Mouse (Mus musculus): ENCODE data around the gene 2010315B03Rik. TPM values are rescaled to one million over a fixed set of nuclear protein-coding genes. Genes with fewer than 3 reads are reported as not detected.
A peak's percentile ranks its signal among the peaks of the same experiment; 100 is the strongest.
"Not testable (repeated sequence)": the region's sequence is repeated elsewhere in the genome, so short reads cannot be mapped to it uniquely, and the experiment has no call there.

The 2010315B03Rik gene
- polyA plus RNA-seq, 1 experiment from 2014 or later, result 9.5 TPM

DNA sequence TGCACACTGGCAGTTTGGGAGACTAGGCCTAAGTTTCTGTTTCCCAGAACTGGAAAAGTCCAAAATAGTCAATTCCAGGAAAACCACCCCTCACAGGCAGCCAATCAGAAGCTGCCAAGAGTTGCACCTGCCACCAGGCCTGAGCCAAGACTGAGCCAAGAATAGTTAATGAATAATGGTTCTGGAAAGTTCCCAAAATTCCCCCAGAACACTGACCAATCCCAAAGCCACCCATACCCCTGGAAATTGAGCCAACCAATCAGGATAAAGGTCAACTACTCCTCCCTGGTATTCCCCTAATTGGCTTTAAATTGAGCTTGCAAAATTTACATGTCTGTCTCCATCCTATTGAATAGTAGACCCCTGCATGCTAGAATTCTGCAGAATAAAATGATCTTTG is 39.3 kb downstream of the 2010315B03Rik start:
- Histone ChIP-seq H3K9me3 (ENCODE audit: control insufficient read depth, low read length) (peaks cover 83% of the 10 kb centered on the region), H3K27ac (replicated peaks; ENCODE audit: low read depth, low read length) (no peak overlapping the region), H3K27me3 (ENCODE audit: control insufficient read depth, insufficient read depth, low read length) (no peaks in the 10 kb centered on the region), H3K4me3 (replicated peaks; ENCODE audit: low read depth, low read length) (no peak overlapping the region), H3K4me2 (ENCODE audit: low read length) (no peak overlapping the region), H3K36me3 (ENCODE audit: control insufficient read depth, insufficient read depth, low read length) (peaks cover 49% of the 10 kb centered on the region), H3K4me1 (ENCODE audit: control insufficient read depth, insufficient read depth, low read length) (no peaks in the 10 kb centered on the region), H3K9ac (replicated peaks; ENCODE audit: low read length) (no peak overlapping the region)
- no peak for ATAC-seq (ENCODE audit: low FRiP score, low TSS enrichment)
- no peak for DNase-seq

- no peaks in the 10 kb centered on the region for H3K27me3 ChIP-seq (ENCODE audit: control insufficient read depth, insufficient read depth, low read length)
- peaks cover 6% of the 10 kb centered on the region; the same call in 1 of the 2 replicates for H3K4me1 ChIP-seq (ENCODE audit: control insufficient read depth, insufficient read depth, low read length)
- WGBS, result 9% methylated on average over 2 of the region's 2 CpGs
- H3K36me3 ChIP-seq (ENCODE audit: control insufficient read depth, insufficient read depth, low read length), result peaks cover 32% of the 10 kb centered on the region
- H3K4me3 ChIP-seq (replicated peaks; ENCODE audit: low read depth, low read length), result no peak overlapping the region
- DNase-seq, result peak; percentile 88
- no peak overlapping the region for H3K27ac ChIP-seq (replicated peaks; ENCODE audit: low read depth, low read length)
- ATAC-seq (ENCODE audit: low FRiP score, low TSS enrichment), result peak; percentile 90
- H3K4me2 ChIP-seq (ENCODE audit: low read length), result no peak overlapping the region
- peaks cover 43% of the 10 kb centered on the region for H3K9me3 ChIP-seq (ENCODE audit: control insufficient read depth, low read length)
- H3K9ac ChIP-seq (replicated peaks; ENCODE audit: low read length), result no peak overlapping the region
These were observed 44.6 kb downstream of the 2010315B03Rik start for GRCm38 (mm10) chr9:124267929-124268328.

GRCm38 (mm10) chr9:124267493-124267892 is 45.0 kb downstream of the 2010315B03Rik start:
- H3K27me3 ChIP-seq (ENCODE audit: control insufficient read depth, insufficient read depth, low read length), result no peaks in the 10 kb centered on the region
- H3K36me3 ChIP-seq (ENCODE audit: control insufficient read depth, insufficient read depth, low read length), result peaks cover 32% of the 10 kb centered on the region
- no peak for DNase-seq
- no peak overlapping the region for H3K4me3 ChIP-seq (replicated peaks; ENCODE audit: low read depth, low read length)
- 0 out of 2 replicates have a peak overlapping the region, but pooled peaks have one; percentile 49 for H3K27ac ChIP-seq (replicated peaks; ENCODE audit: low read depth, low read length)
- no peak for ATAC-seq (ENCODE audit: low FRiP score, low TSS enrichment)
- H3K4me1 ChIP-seq (ENCODE audit: control insufficient read depth, insufficient read depth, low read length), result peaks cover 6% of the 10 kb centered on the region; the same call in 1 of the 2 replicates
- H3K9ac ChIP-seq (replicated peaks; ENCODE audit: low read length), result no peak overlapping the region
- peaks cover 38% of the 10 kb centered on the region for H3K9me3 ChIP-seq (ENCODE audit: control insufficient read depth, low read length)
- H3K4me2 ChIP-seq (ENCODE audit: low read length), result no peak overlapping the region

DNA sequence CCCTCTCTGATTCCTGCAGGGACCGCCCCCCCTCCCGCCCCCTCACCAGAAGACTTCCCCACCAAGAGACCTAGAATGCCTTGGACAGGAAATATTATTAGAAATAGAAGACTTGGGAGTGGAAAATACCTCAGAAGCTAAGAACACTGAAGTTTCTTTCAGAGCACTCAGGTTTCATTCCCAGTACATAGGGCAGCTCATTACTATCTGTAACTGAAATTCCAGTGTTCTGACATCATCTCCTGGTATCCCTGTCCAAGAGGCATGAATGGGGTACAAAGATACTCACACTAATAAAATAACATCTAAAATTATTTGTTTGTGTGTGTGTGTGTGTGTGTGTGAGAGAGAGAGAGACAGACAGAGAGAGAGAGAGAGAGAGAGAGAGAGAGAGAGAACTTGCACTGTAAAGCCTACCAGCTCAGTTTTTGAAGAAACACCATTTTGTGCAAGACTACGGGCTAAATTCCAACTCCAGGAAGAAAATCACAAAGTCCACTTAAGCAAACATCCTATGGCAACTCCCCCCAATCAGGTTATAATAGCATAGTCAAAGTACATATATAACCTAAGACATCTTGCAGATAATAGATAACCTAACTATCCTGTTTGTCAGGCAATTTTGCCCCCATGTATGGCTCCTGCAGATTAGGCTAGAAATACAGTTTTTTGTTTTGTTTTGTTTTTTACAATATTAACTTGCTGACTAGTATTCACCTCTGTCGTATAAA is 49.3 kb downstream of the 2010315B03Rik start:
- no peak overlapping the region for H3K9ac ChIP-seq (replicated peaks; ENCODE audit: low read length)
- no peaks in the 10 kb centered on the region for H3K9me3 ChIP-seq (ENCODE audit: control insufficient read depth, low read length)
- no peak for ATAC-seq (ENCODE audit: low FRiP score, low TSS enrichment)
- 97% methylated on average over 4 of the region's 4 CpGs for WGBS
- H3K27ac ChIP-seq (replicated peaks; ENCODE audit: low read depth, low read length), result no peak overlapping the region
- no peak for DNase-seq
- no peaks in the 10 kb centered on the region for H3K36me3 ChIP-seq (ENCODE audit: control insufficient read depth, insufficient read depth, low read length)
- H3K4me1 ChIP-seq (ENCODE audit: control insufficient read depth, insufficient read depth, low read length), result peaks cover 6% of the 10 kb centered on the region; the same call in 1 of the 2 replicates
- H3K4me3 ChIP-seq (replicated peaks; ENCODE audit: low read depth, low read length), result no peak overlapping the region
- no peak overlapping the region for H3K4me2 ChIP-seq (ENCODE audit: low read length)
- no peaks in the 10 kb centered on the region for H3K27me3 ChIP-seq (ENCODE audit: control insufficient read depth, insufficient read depth, low read length)

DNA sequence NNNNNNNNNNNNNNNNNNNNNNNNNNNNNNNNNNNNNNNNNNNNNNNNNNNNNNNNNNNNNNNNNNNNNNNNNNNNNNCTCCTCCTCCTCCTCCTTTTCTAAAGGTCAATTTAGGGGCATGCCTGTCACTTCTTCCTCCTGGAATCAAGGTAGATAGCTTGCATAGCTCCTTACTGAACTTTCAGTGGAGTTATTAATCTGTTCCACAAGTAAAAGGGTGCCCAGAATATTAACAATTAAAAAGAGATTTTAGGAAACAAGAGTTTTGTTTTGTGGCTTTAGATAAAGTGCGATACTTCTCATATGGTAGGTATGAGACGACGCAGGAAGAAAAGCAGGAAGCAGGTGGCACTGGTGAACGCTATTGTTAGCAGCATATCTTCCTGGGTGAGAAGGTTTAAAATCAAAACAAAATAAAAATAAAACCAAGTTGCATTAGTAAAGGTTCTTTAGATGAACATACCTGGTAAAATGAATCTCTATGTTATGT is 54.4 kb downstream of the 2010315B03Rik start:
- no peaks in the 10 kb centered on the region for H3K36me3 ChIP-seq (ENCODE audit: control insufficient read depth, insufficient read depth, low read length)
- 85% methylated on average over 4 of the region's 4 CpGs for WGBS
- no peak overlapping the region for H3K4me2 ChIP-seq (ENCODE audit: low read length)
- H3K27me3 ChIP-seq (ENCODE audit: control insufficient read depth, insufficient read depth, low read length), result no peaks in the 10 kb centered on the region
- no peaks in the 10 kb centered on the region for H3K4me1 ChIP-seq (ENCODE audit: control insufficient read depth, insufficient read depth, low read length)
- no peak overlapping the region for H3K4me3 ChIP-seq (replicated peaks; ENCODE audit: low read depth, low read length)
- DNase-seq, result no peak
- no peak overlapping the region for H3K27ac ChIP-seq (replicated peaks; ENCODE audit: low read depth, low read length)
- no peak overlapping the region for H3K9ac ChIP-seq (replicated peaks; ENCODE audit: low read length)
- ATAC-seq (ENCODE audit: low FRiP score, low TSS enrichment), result no peak
- H3K9me3 ChIP-seq (ENCODE audit: control insufficient read depth, low read length), result peaks cover 6% of the 10 kb centered on the region; the same call in 1 of the 2 replicates

DNA sequence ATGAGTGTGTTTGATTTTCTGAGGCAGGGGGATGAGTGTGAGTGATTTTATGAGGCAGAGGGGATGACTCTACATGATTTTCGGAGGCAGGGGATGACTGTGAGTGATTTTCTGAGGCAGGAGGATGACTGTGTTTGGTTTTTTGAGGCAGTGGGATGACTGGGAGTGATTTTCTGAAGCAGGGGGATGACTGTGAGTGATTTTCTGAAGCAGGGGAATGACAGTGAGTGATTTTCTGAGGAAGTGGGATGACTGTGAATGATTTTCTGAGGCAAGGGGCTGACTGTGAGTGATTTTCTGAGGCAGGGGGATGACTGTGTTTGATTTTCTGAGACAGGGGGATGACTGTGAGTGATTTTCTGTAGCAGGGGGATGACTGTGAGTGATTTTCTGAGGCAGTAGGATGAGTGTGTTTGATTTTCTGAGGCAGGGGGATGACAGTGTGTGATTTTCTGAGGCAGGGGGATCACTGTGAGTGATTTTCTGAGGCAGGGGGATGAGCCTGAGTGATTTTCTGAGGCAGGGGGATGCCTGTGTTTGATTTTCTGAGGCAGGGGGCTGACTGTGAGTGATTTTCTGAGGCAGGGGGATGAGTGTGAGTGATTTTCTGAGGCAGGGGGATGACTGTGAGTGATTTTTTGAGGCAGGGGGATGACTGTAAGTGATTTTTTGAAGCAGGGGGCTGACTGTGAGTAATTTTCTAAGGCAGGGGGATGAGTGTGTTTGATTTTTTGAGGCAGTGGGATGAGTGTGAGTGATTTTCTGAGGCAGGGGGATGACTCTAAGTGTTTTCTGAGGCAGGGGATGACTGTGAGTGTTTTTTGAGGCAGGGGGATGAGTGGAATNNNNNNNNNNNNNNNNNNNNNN is 55.1 kb downstream of the 2010315B03Rik start:
- DNase-seq (peak; percentile 73), ATAC-seq (ENCODE audit: low FRiP score, low TSS enrichment) (peak; percentile 48; the same call in 1 of the 2 replicates)
- no peak overlapping the region for H3K27ac ChIP-seq (replicated peaks; ENCODE audit: low read depth, low read length)
- no peaks in the 10 kb centered on the region for H3K4me1 ChIP-seq (ENCODE audit: control insufficient read depth, insufficient read depth, low read length)
- no peak overlapping the region for H3K4me2 ChIP-seq (ENCODE audit: low read length)
- no peak overlapping the region for H3K9ac ChIP-seq (replicated peaks; ENCODE audit: low read length)
- H3K36me3 ChIP-seq (ENCODE audit: control insufficient read depth, insufficient read depth, low read length), result no peaks in the 10 kb centered on the region
- no peaks in the 10 kb centered on the region for H3K27me3 ChIP-seq (ENCODE audit: control insufficient read depth, insufficient read depth, low read length)
- WGBS, result 78% methylated on average over 1 of the region's 1 CpGs
- H3K4me3 ChIP-seq (replicated peaks; ENCODE audit: low read depth, low read length), result no peak overlapping the region
- H3K9me3 ChIP-seq (ENCODE audit: control insufficient read depth, low read length), result peaks cover 6% of the 10 kb centered on the region; the same call in 1 of the 2 replicates

GRCm38 (mm10) chr9:124256271-124257199 is 56.0 kb downstream of the 2010315B03Rik start:
- H3K27ac ChIP-seq (replicated peaks; ENCODE audit: low read depth, low read length); H3K4me1 ChIP-seq (ENCODE audit: control insufficient read depth, insufficient read depth, low read length); H3K4me3 ChIP-seq (replicated peaks; ENCODE audit: low read depth, low read length); H3K4me2 ChIP-seq (ENCODE audit: low read length); H3K9ac ChIP-seq (replicated peaks; ENCODE audit: low read length); H3K9me3 ChIP-seq (ENCODE audit: control insufficient read depth, low read length); H3K36me3 ChIP-seq (ENCODE audit: control insufficient read depth, insufficient read depth, low read length); H3K27me3 ChIP-seq (ENCODE audit: control insufficient read depth, insufficient read depth, low read length): not testable (repeated sequence)
- ATAC-seq (ENCODE audit: low FRiP score, low TSS enrichment) (peak; percentile 73; the same call in 1 of the 2 replicates), DNase-seq (peak; percentile 37)
- 19% methylated on average over 1 of the region's 1 CpGs for WGBS

GRCm38 (mm10) chr9:124251438-124251837 is 61.1 kb downstream of the 2010315B03Rik start:
- H3K9ac ChIP-seq (replicated peaks; ENCODE audit: low read length), result no peak overlapping the region
- no peak overlapping the region for H3K4me2 ChIP-seq (ENCODE audit: low read length)
- ATAC-seq (ENCODE audit: low FRiP score, low TSS enrichment), result no peak
- no peak overlapping the region for H3K27ac ChIP-seq (replicated peaks; ENCODE audit: low read depth, low read length)
- no peaks in the 10 kb centered on the region for H3K27me3 ChIP-seq (ENCODE audit: control insufficient read depth, insufficient read depth, low read length)
- H3K4me1 ChIP-seq (ENCODE audit: control insufficient read depth, insufficient read depth, low read length), result 0 out of 2 replicates have a peak, but pooled peaks cover 3% of the 10 kb centered on the region
- DNase-seq, result peak; percentile 43
- no peak overlapping the region for H3K4me3 ChIP-seq (replicated peaks; ENCODE audit: low read depth, low read length)
- H3K36me3 ChIP-seq (ENCODE audit: control insufficient read depth, insufficient read depth, low read length), result no peaks in the 10 kb centered on the region
- no peaks in the 10 kb centered on the region for H3K9me3 ChIP-seq (ENCODE audit: control insufficient read depth, low read length)

Data from midbrain, embryonic 14.5 days (tissue).